Mouse (Mus musculus): Measurements from ENCODE around the gene Serpinb6a.

Serpinb6a gene

DNA sequence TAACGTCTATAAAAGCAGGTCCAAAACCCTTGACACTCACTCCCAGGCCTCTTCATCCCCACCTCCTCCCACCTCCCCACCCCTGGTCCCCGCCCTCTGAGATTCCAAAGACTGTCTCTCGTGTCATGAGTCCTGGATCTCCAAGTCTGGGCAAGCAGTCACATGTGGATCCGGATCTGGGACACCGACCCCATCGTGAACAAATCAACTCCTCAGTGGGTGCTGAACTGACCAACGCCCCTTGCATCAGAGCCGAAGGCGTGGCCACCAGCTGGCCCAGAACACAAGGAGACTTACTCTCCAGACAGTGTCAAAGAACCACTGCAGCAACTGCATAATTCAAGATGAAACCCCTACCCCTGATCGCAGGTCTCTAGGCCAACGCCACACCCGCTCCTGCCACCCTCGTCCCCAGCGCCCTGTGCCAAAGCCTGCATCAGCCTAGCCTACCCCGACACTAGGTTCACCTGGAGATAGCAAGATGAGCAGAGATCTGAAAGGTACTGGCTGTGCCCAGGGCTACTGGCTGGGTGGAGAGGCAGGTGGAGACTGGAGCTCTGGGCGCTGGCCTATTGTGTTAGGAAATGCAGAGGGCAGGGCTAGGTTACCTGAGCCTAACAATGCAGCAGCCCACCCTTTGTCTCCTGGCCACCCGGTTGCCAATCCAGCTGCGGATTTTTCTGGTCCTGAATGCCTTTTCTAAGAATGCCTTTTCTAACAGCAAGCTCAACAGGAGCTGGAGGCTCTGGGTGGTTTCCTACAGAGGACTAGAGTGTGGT lies 97.2 kb downstream of the Serpinb6a start, which contains the start of gene Serpinb6c:
Serpinb6c (minus strand) TSS at position 533 of the 779 bp plus-strand sequence.
- no peak for DNase-seq

DNA sequence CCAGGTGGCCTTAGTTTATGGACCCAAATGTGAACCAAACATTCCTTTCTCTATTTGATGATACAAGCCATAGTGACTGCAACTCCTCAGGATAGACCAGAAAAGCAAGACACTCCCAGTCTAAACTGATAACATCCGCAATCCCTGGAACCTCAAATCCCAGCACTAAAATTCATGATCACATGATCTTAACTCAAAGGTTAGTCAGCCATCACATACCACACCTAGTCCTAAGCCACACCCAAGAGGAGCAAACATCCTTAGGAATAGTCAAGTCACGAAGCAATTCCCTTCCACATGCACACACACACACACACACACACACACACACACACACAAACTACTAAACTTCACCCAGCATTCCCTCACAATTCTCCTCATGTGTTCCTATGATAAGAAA lies 99.3 kb downstream of the Serpinb6a start:
- no peak for DNase-seq

DNA sequence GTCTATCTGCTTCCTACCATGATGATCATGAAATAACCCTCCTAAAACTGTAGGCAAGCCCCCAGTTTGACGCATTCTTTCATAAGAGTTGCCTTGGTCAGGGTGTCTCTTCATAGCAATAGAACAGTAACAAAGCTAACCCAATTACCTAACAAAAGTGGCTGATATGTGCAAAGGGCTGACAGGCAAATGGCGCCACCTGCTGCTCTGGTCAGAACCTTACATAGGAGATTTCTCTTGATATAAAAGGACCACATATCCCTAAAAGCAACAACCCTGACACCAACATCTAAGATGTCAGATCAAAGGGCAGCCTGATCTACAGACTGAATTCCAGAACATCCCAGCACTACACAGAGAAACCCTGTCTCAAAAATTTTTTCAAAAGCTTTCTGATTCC lies 108.4 kb downstream of the Serpinb6a start:
- peak; percentile 35 for DNase-seq

Data from right cerebral cortex, postnatal 14 days (tissue).